Comparison of ENCODE assay signal across 11 mouse cellular contexts in genomic region chr9:29410284-29410683, GRCm38 (mm10).
DNase-seq lines count a peak whose midpoint lies in the region; ATAC-seq and TF ChIP-seq lines count a peak whose summit lies in the region.
"Had no signal": no experiment of that assay in that cellular context is flagged by ENCODE, and none has a peak within 500 bp of the region (broad histone marks: within the 10 kb centered on the region; RNA-seq: fewer than 3 reads in every experiment).

No protein-coding gene starts in this region.

- peaks cover 3% of the 10 kb centered on the region; the same call in 1 of the 2 replicates for H3K4me1 ChIP-seq in heart, embryonic 16.5 days (ENCODE audit: control insufficient read depth, insufficient read depth, low read length)
- no peaks in the 10 kb centered on the region for H3K4me1 ChIP-seq in stomach, embryonic 14.5 days (ENCODE audit: control insufficient read depth, insufficient read depth, low read length)
- no peaks in the 10 kb centered on the region for H3K4me1 ChIP-seq in stomach, postnatal 0 days (replicated peaks; ENCODE audit: control insufficient read depth, insufficient read depth)
- H3K4me1 ChIP-seq in limb, embryonic 13.5 days, result peaks cover 17% of the 10 kb centered on the region

- H3K9me3 ChIP-seq in heart, embryonic 16.5 days (replicated peaks; ENCODE audit: control insufficient read depth, low read length), result no peaks in the 10 kb centered on the region
- no peaks in the 10 kb centered on the region for H3K9me3 ChIP-seq in stomach, embryonic 14.5 days (ENCODE audit: control insufficient read depth, low read depth, low read length)
- no peaks in the 10 kb centered on the region for H3K9me3 ChIP-seq in stomach, postnatal 0 days (ENCODE audit: control insufficient read depth, low read length)
- H3K9me3 ChIP-seq in limb, embryonic 13.5 days, result no peaks in the 10 kb centered on the region

- H3K27ac ChIP-seq in heart, embryonic 16.5 days (ENCODE audit: low read length), result no peak overlapping the region
- no peak overlapping the region for H3K27ac ChIP-seq in stomach, embryonic 14.5 days (ENCODE audit: low read length)
- H3K27ac ChIP-seq in stomach, postnatal 0 days (replicated peaks), result no peak overlapping the region
- no peak overlapping the region for H3K27ac ChIP-seq in limb, embryonic 13.5 days

- H3K27me3 ChIP-seq in heart, embryonic 16.5 days (ENCODE audit: control insufficient read depth, insufficient read depth, low read length), result peaks cover 15% of the 10 kb centered on the region
- H3K27me3 ChIP-seq in stomach, embryonic 14.5 days (ENCODE audit: control insufficient read depth, insufficient read depth, low read length), result no peaks in the 10 kb centered on the region; the same call in 1 of the 2 replicates
- no peaks in the 10 kb centered on the region; the same call in 1 of the 2 replicates for H3K27me3 ChIP-seq in stomach, postnatal 0 days (ENCODE audit: control insufficient read depth, insufficient read depth, low read length)
- peaks cover 88% of the 10 kb centered on the region for H3K27me3 ChIP-seq in limb, embryonic 13.5 days

- H3K4me3 ChIP-seq in heart, embryonic 16.5 days (ENCODE audit: low read length), result no peak overlapping the region; the same call in 1 of the 2 replicates
- H3K4me3 ChIP-seq in stomach, embryonic 14.5 days (ENCODE audit: low read depth, low read length), result peak overlapping the region; percentile 47; the same call in 1 of the 2 replicates
- H3K4me3 ChIP-seq in stomach, postnatal 0 days (ENCODE audit: low read depth, low read length), result no peak overlapping the region
- peak overlapping the region; percentile 57 for H3K4me3 ChIP-seq in limb, embryonic 13.5 days

- ATAC-seq in heart, embryonic 16.5 days (replicated peaks; ENCODE audit: extremely low read depth, insufficient read depth, low FRiP score), result no peak
- ATAC-seq in stomach, embryonic 14.5 days (ENCODE audit: insufficient number of reproducible peaks, insufficient read depth, low FRiP score, low read depth), result no peak
- no peak for ATAC-seq in stomach, postnatal 0 days (ENCODE audit: low FRiP score, low TSS enrichment)
- no peak for ATAC-seq in limb, embryonic 13.5 days (ENCODE audit: low FRiP score, low read depth)

- TF ChIP-seq EP300 in stomach, postnatal 0 days (optimal IDR thresholded peaks at IDR 0.05), result no peak

- H3K36me3 ChIP-seq in heart, embryonic 16.5 days (ENCODE audit: control insufficient read depth, insufficient read depth), result no peaks in the 10 kb centered on the region
- H3K36me3 ChIP-seq in stomach, embryonic 14.5 days (ENCODE audit: control insufficient read depth, insufficient read depth, low read length), result no peaks in the 10 kb centered on the region
- no peaks in the 10 kb centered on the region for H3K36me3 ChIP-seq in stomach, postnatal 0 days (ENCODE audit: control insufficient read depth, insufficient read depth, low read length)
- H3K36me3 ChIP-seq in limb, embryonic 13.5 days, result no peaks in the 10 kb centered on the region

- intact Hi-C loops in heart, postnatal 25 days (cut with DNase I), result loop anchor here (2.0 kb wide), 1 partner anchor 1149 kb away; no protein-coding TSS in a partner anchor

- 69% methylated on average over 6 of the region's 6 CpGs for WGBS in heart, embryonic 16.5 days
- 70% methylated on average over 6 of the region's 6 CpGs for WGBS in stomach, embryonic 14.5 days
- 76% methylated on average over 6 of the region's 6 CpGs for WGBS in stomach, postnatal 0 days
- WGBS in limb, embryonic 13.5 days, result 74% methylated on average over 6 of the region's 6 CpGs

- TF ChIP-seq CTCF in stomach, postnatal 0 days (IDR thresholded peaks at IDR 0.05; ENCODE audit: low read depth), result no peak

- peak overlapping the region; percentile 99; the same call in 1 of the 2 replicates for H3K4me2 ChIP-seq in heart, embryonic 16.5 days (ENCODE audit: low read depth, low read length)
- H3K4me2 ChIP-seq in stomach, embryonic 14.5 days (replicated peaks; ENCODE audit: low read depth, low read length), result peak overlapping the region; percentile 90; the same call in 1 of the 2 replicates
- no peak overlapping the region for H3K4me2 ChIP-seq in stomach, postnatal 0 days (replicated peaks; ENCODE audit: low read depth)
- H3K4me2 ChIP-seq in limb, embryonic 13.5 days (replicated peaks), result peak overlapping the region; percentile 91

- H3K9ac ChIP-seq in heart, embryonic 16.5 days (ENCODE audit: low read length), result no peak overlapping the region
- H3K9ac ChIP-seq in stomach, embryonic 14.5 days (replicated peaks; ENCODE audit: low read depth, low read length), result no peak overlapping the region
- H3K9ac ChIP-seq in stomach, postnatal 0 days (ENCODE audit: low read length), result no peak overlapping the region
- H3K9ac ChIP-seq in limb, embryonic 13.5 days, result peak overlapping the region; percentile 65; the same call in 1 of the 2 replicates

- no peak for DNase-seq in heart, postnatal 25 days (ENCODE audit: low spot score)
- no peak for DNase-seq in stomach, postnatal 0 days (ENCODE audit: low spot score)
- DNase-seq in T-cell, adult 2 months (ENCODE audit: low spot score), result no peak
- no peak for DNase-seq in urinary bladder, postnatal 14 days (ENCODE audit: low spot score)
- DNase-seq: gastrocnemius, postnatal 25 days; kidney, postnatal 14 days; lung, postnatal 4 days; thymus, postnatal 4 days had no signal

Comparison
In these comparisons a context has a peak if more than half of its experiments do, and no peak if none do; other contexts are left out.
1. H3K4me3 ChIP-seq: peak in stomach, embryonic 14.5 days (single experiment) and limb, embryonic 13.5 days (single experiment); none in heart, embryonic 16.5 days (single experiment) and stomach, postnatal 0 days (single experiment).